Mouse (Mus musculus): ENCODE data around the gene Trp53rkb. TPM values are rescaled to one million over a fixed set of nuclear protein-coding genes. Genes with fewer than 3 reads are reported as not detected.
"Not testable (repeated sequence)": the region's sequence is repeated elsewhere in the genome, so short reads cannot be mapped to it uniquely, and the experiment has no call there.

Trp53rkb gene
- total and polyA plus RNA-seq, 2 experiments from 2014 or later: 8.2 to 13.2 TPM

DNA sequence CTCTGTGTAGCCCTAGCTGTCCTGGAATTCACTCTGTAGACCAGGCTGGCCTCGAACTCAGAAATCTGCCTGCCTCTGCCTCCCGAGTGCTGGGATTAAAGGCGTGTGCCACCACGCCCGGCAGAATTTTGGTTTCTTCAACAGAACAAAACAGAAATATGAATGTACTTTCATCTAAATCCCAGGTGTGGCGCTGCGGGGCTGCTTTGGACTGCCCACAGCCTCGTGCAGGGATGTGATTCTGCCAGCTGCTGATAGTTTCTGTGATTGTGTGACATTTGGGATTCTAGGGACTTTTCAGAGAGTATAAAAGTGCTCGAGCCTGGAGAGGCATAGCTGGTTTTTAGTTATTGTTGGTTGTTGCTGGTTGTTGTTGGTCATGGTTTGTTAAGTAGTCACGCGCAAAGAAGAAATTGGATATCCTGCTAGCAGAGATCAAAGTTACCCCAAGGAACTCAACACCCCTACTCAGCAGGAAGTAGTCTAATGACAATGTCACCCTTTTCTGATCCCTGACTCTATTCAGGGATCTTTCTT, 16.9 kb upstream of the Trp53rkb start:
- H3K27ac ChIP-seq (ENCODE audit: low read depth, low read length): no peak overlapping the region
- no peaks in the 10 kb centered on the region for H3K4me1 ChIP-seq (ENCODE audit: insufficient read depth)
- ATAC-seq (no peak), DNase-seq (no peak)
- no peak overlapping the region for H3K9ac ChIP-seq
- 73% methylated on average over 11 of the region's 11 CpGs for WGBS
- H3K36me3 ChIP-seq (ENCODE audit: insufficient read depth): no peaks in the 10 kb centered on the region
- H3K27me3 ChIP-seq (ENCODE audit: insufficient read depth, low read length): no peaks in the 10 kb centered on the region
- no peak overlapping the region for H3K4me3 ChIP-seq (ENCODE audit: low read depth, low read length)
- no peak for TF ChIP-seq CTCF (IDR thresholded peaks at IDR 0.05; ENCODE audit: low read depth)
- no peaks in the 10 kb centered on the region for H3K9me3 ChIP-seq (ENCODE audit: low read length)
- no peak overlapping the region for H3K4me2 ChIP-seq (ENCODE audit: low read depth)

DNA sequence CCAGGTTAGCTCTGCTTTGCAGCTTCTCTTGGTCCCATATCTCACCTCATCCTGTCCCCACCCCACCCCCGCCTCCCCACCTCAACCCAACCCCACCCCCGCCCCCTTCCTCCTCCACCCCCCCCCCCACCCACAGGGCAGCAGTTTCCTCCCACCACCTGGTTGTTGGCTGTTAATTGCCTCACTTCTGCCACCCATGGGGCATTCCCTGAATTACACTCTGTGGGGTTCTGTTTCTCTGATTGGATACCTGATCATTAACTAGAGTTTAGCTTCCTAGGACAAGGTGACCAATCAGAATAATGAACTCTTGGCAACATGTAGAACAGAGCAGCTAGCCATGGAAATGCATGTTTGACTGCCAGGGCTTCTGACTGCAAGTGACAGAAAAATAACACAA, 16.1 kb upstream of the Trp53rkb start:
- ATAC-seq: no peak
- Histone ChIP-seq H3K27ac (ENCODE audit: low read depth, low read length) (no peak overlapping the region), H3K27me3 (ENCODE audit: insufficient read depth, low read length) (no peaks in the 10 kb centered on the region), H3K4me2 (ENCODE audit: low read depth) (no peak overlapping the region), H3K36me3 (ENCODE audit: insufficient read depth) (no peaks in the 10 kb centered on the region), H3K9me3 (ENCODE audit: low read length) (no peaks in the 10 kb centered on the region), H3K4me1 (ENCODE audit: insufficient read depth) (no peaks in the 10 kb centered on the region), H3K9ac (no peak overlapping the region), H3K4me3 (ENCODE audit: low read depth, low read length) (no peak overlapping the region)
- WGBS: 49% methylated on average over 2 of the region's 2 CpGs
- DNase-seq: peak; percentile 27
- TF ChIP-seq CTCF (IDR thresholded peaks at IDR 0.05; ENCODE audit: low read depth): peak; percentile 44

DNA sequence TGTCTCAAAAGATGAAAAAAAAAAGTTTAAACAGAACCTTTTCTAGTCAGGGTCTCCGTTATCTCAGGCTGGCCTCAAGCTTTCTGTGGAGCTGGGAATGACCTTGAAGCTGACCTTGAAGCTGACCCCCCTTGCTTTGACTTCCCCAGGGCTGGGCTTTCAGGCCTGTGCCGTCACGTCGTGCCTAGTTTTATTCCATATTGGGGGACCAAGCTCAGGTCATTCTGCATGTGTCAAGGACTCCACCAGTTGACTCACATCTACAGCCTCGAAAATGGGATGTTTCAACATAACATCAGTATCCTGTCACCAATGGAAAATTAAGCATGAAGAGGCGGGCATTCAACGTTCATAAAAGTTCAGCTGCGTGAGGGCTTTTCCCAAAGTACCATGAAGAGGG, 12.4 kb upstream of the Trp53rkb start:
- DNase-seq (no peak), ATAC-seq (no peak)
- Histone ChIP-seq H3K27me3 (ENCODE audit: insufficient read depth, low read length) (no peaks in the 10 kb centered on the region), H3K9me3 (ENCODE audit: low read length) (no peaks in the 10 kb centered on the region), H3K9ac (no peak overlapping the region), H3K36me3 (ENCODE audit: insufficient read depth) (no peaks in the 10 kb centered on the region), H3K4me1 (ENCODE audit: insufficient read depth) (no peaks in the 10 kb centered on the region), H3K4me2 (ENCODE audit: low read depth) (no peak overlapping the region), H3K27ac (ENCODE audit: low read depth, low read length) (no peak overlapping the region), H3K4me3 (ENCODE audit: low read depth, low read length) (no peak overlapping the region)
- 82% methylated on average over 8 of the region's 8 CpGs for WGBS
- TF ChIP-seq CTCF (IDR thresholded peaks at IDR 0.05; ENCODE audit: low read depth): no peak

DNA sequence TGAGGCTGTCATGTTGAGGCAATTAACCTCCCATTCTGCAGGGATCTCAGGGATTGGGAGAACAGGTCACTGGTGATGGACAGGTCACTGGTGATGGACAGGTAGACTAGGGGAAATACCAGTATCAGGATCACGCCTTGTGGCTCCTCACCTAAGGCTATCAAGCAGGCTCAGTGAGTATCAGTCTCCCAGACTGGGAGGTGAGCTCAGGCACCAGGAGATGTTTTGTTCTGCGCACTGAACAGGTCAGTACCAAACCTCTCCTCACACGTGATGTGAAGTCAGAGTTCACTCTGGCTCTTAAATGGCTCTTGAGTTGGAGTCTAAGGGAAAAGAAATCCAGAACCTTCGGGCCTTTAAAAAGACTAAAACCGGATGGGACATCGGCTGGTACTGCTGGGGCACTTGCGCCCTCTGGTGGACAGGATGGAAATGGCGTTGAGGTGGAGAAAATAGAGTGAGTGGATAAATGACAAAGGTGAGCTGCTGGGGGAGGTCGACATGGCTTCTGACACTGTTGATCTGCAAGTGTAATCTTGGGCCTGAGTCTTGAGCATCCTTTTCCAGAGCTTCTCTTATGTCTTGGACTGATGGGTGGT, 11.3 kb upstream of the Trp53rkb start:
- no peak overlapping the region for H3K9ac ChIP-seq
- no peaks in the 10 kb centered on the region for H3K36me3 ChIP-seq (ENCODE audit: insufficient read depth)
- no peaks in the 10 kb centered on the region for H3K4me1 ChIP-seq (ENCODE audit: insufficient read depth)
- no peaks in the 10 kb centered on the region for H3K27me3 ChIP-seq (ENCODE audit: insufficient read depth, low read length)
- no peak overlapping the region for H3K27ac ChIP-seq (ENCODE audit: low read depth, low read length)
- peak; percentile 99 for TF ChIP-seq CTCF (IDR thresholded peaks at IDR 0.05; ENCODE audit: low read depth)
- no peak overlapping the region for H3K4me2 ChIP-seq (ENCODE audit: low read depth)
- ATAC-seq (peak; percentile 49), DNase-seq (peak; percentile 85)
- H3K9me3 ChIP-seq (ENCODE audit: low read length): no peaks in the 10 kb centered on the region
- no peak overlapping the region for H3K4me3 ChIP-seq (ENCODE audit: low read depth, low read length)
- 11% methylated on average over 9 of the region's 9 CpGs for WGBS

DNA sequence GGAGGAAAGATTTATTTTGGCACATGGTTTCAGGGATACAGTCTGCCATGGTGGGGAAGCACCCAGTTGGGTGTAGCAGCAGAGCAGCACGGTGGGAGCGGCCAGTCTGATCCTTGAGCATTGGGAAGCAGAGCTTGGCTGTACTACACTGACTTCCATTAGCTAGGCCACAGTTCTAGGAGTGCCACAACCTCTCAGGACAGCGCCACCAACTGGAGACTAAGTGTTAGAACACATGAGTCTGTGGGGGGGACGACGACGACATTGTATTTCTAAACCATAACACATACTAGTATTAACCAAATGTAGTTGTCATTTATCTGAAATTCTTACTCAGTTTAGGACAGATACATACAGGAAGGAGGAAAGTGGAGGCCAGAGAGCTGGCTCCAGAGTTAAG, 8.0 kb upstream of the Trp53rkb start:
- no peaks in the 10 kb centered on the region for H3K36me3 ChIP-seq (ENCODE audit: insufficient read depth)
- no peak overlapping the region for H3K9ac ChIP-seq
- H3K4me2 ChIP-seq (ENCODE audit: low read depth): no peak overlapping the region
- no peaks in the 10 kb centered on the region for H3K9me3 ChIP-seq (ENCODE audit: low read length)
- no peak overlapping the region for H3K4me3 ChIP-seq (ENCODE audit: low read depth, low read length)
- 85% methylated on average over 6 of the region's 6 CpGs for WGBS
- no peak overlapping the region for H3K27ac ChIP-seq (ENCODE audit: low read depth, low read length)
- peak; percentile 47 for TF ChIP-seq CTCF (IDR thresholded peaks at IDR 0.05; ENCODE audit: low read depth)
- H3K4me1 ChIP-seq (ENCODE audit: insufficient read depth): no peaks in the 10 kb centered on the region
- no peaks in the 10 kb centered on the region for H3K27me3 ChIP-seq (ENCODE audit: insufficient read depth, low read length)
- no peak for ATAC-seq
- no peak for DNase-seq

DNA sequence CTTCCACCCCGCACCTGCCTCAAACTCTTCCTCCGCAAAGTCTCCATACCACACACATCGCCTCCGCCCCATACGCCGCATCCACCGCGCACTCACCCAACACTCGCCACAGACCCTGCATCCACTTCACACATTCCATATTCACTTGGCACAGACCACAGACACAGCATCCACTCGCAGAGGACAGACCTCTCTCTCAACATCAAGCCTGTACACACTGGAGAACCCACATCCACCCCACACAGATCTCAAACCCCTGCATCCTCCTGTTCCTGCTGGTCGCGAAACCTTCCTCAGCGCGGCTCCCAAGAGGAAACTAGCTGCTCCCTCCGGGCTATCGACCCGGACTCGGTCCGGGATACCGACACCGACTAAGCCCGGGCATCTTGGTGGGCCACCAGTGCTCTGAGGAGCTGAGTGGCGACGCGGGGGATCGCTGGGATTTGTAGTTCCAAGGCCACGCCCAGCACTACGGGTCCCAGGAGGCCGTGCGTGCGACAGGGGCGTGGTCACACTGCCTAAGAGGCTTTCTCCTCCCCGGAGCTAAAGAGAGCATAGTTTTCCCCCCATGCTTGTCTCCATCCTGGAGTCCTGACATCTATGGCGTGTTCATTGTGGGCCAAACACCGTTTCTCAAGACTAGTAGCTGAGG, 5.9 kb upstream of the Trp53rkb start:
- Histone ChIP-seq H3K9ac (peak overlapping the region; percentile 60), H3K4me1 (ENCODE audit: insufficient read depth) (no peaks in the 10 kb centered on the region), H3K9me3 (ENCODE audit: low read length) (no peaks in the 10 kb centered on the region), H3K4me2 (ENCODE audit: low read depth) (peak overlapping the region; percentile 76), H3K27ac (ENCODE audit: low read depth, low read length) (peak overlapping the region; percentile 37), H3K4me3 (ENCODE audit: low read depth, low read length) (peak overlapping the region; percentile 62), H3K36me3 (ENCODE audit: insufficient read depth) (no peaks in the 10 kb centered on the region), H3K27me3 (ENCODE audit: insufficient read depth, low read length) (no peaks in the 10 kb centered on the region)
- ATAC-seq (peak; percentile 99), DNase-seq (peak; percentile 96)
- TF ChIP-seq CTCF (IDR thresholded peaks at IDR 0.05; ENCODE audit: low read depth): peak; percentile 44
- WGBS: 1% methylated on average over 35 of the region's 35 CpGs

DNA sequence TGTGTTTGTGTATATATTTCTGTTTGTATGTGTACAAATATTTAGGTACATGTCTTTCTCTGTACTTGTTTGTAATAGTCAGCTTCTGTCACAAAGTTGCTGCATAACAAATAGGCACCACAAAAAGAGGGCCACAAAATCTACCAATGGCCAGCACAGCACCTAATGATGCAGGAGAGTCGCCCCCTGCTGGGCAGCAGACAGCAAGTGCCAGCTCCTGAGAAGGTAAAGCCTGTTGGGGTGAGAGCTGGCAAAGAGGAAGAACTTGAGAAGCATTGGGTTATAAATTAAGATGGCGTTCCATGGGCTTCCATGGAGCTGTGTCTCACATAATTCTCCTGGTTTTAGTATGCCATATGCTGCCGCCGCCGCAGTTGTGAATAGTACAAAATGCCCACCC, 593 bp upstream of the Trp53rkb start:
- no peak overlapping the region for H3K4me2 ChIP-seq (ENCODE audit: low read depth)
- 51% methylated on average over 5 of the region's 5 CpGs for WGBS
- H3K36me3 ChIP-seq (ENCODE audit: insufficient read depth): peaks cover 7% of the 10 kb centered on the region; the same call in 1 of the 2 replicates
- H3K27me3 ChIP-seq (ENCODE audit: insufficient read depth, low read length): no peaks in the 10 kb centered on the region
- peaks cover 15% of the 10 kb centered on the region; the same call in 1 of the 2 replicates for H3K4me1 ChIP-seq (ENCODE audit: insufficient read depth)
- TF ChIP-seq CTCF (IDR thresholded peaks at IDR 0.05; ENCODE audit: low read depth): peak; percentile 38; the same call in 1 of the 2 replicates
- H3K27ac ChIP-seq (ENCODE audit: low read depth, low read length): peak overlapping the region; percentile 70; the same call in 1 of the 2 replicates
- DNase-seq (no peak), ATAC-seq (no peak)
- H3K9ac ChIP-seq: no peak overlapping the region
- no peaks in the 10 kb centered on the region for H3K9me3 ChIP-seq (ENCODE audit: low read length)
- H3K4me3 ChIP-seq (ENCODE audit: low read depth, low read length): no peak overlapping the region

DNA sequence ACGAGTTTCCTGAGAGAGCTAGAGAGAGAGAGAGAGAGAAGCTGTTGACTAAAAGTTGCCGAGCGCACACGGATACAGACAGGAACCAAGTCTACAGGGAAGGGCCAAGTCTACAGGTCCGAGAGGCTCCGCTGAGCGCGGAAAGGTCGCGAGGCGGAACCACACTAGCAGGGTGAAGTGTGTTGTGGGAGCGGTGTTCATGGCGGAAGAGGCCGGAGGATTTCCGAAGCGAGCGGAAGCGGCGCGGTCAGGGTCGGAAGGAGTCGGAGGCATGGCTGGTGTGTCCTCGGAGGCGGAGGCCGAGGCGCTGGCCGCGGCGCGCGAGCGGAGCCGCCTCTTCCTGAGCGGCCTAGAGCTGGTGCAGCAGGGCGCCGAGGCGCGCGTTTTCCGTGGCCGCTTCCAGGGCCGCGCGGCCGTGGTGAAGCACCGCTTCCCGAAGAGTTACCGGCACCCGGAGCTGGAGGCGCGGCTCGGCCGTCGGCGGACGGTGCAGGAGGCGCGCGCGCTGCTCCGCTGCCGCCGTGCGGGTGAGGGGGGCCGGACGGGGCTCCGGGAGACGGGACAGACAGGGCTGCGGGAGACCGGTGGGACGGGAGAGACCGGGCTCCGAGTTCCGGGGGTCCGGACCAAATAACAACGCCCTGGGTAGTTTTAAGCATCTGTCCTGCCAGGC, 1.3 kb downstream of the Trp53rkb start:
- WGBS: under 1% methylated on average over 71 of the region's 76 CpGs
- Histone ChIP-seq H3K9ac (peak overlapping the region; percentile 69), H3K4me1 (ENCODE audit: insufficient read depth) (peaks cover 15% of the 10 kb centered on the region; the same call in 1 of the 2 replicates), H3K36me3 (ENCODE audit: insufficient read depth) (peaks cover 26% of the 10 kb centered on the region), H3K4me2 (ENCODE audit: low read depth) (peak overlapping the region; percentile 68), H3K4me3 (ENCODE audit: low read depth, low read length) (peak overlapping the region; percentile 61), H3K27ac (ENCODE audit: low read depth, low read length) (peak overlapping the region; percentile 42)
- not testable (repeated sequence) for H3K9me3 ChIP-seq (ENCODE audit: low read length); H3K27me3 ChIP-seq (ENCODE audit: insufficient read depth, low read length)
- ATAC-seq (peak; percentile 95), DNase-seq (peak; percentile 85)

Data from forebrain, postnatal 0 days (tissue).